Mouse (Mus musculus) bone marrow macrophage, adult 2 months (primary cell): ENCODE measurements at regions not wholly inside any gene's neighbourhood (a gene's known extent, or its start where the extent isn't known, plus 50 kb on each side); places are given as distances from the start of the nearest gene placed in this dataset.

Experiments
- CTCF ChIP-seq: IDR thresholded peaks from 2 replicates; pipeline ENCODE4 v1.5.1; 2012; ENCODE audit warnings: low read depth, mild to moderate bottlenecking, low read length, moderate library complexity
- POLR2A ChIP-seq: IDR thresholded peaks from 2 replicates; pipeline ENCODE4 v1.6.1; 2012; ENCODE audit warnings: mild to moderate bottlenecking, low read depth, low read length, borderline replicate concordance

GRCm38 (mm10) chr13:44167186-44167585, 382.6 kb downstream of the Cd83 start:
- TF ChIP-seq CTCF (no peak), POLR2A (no peak)
